Mouse (Mus musculus): ENCODE results near the gene Syce2.
"Not testable (repeated sequence)": the region's sequence is repeated elsewhere in the genome, so short reads cannot be mapped to it uniquely, and the experiment has no call there.

Syce2 gene

GRCm38 (mm10) chr8:84871376-84872308 lies at the start of gene Syce2:
Syce2 (plus strand) TSS chr8:84872111.
- peak; percentile 71 for DNase-seq

- no peak for DNase-seq
Measured at GRCm38 (mm10) chr8:84822723-84823122, 49.2 kb upstream of the Syce2 start, which contains the start of gene Dand5. Dand5 (minus strand) TSS chr8:84822823.

GRCm38 (mm10) chr8:84823653-84824052 lies 48.3 kb upstream of the Syce2 start:
- DNase-seq = peak; percentile 61

- DNase-seq = no peak
Measured at GRCm38 (mm10) chr8:84825636-84826035, 46.3 kb upstream of the Syce2 start.

- not testable (repeated sequence) for DNase-seq
Measured at GRCm38 (mm10) chr8:84826518-84826917, 45.4 kb upstream of the Syce2 start.

- DNase-seq = peak; percentile 61
Measured at GRCm38 (mm10) chr8:84831490-84831889, 40.4 kb upstream of the Syce2 start, which contains the start of gene Gadd45gip1. Gadd45gip1 (plus strand) TSS chr8:84831522.

- DNase-seq = peak; percentile 79
Measured at GRCm38 (mm10) chr8:84832034-84832717, 39.7 kb upstream of the Syce2 start.

GRCm38 (mm10) chr8:84832759-84833742 lies 38.9 kb upstream of the Syce2 start:
- DNase-seq = peak; percentile 54

- peak; percentile 56 for DNase-seq
Measured at GRCm38 (mm10) chr8:84834002-84834865, 37.7 kb upstream of the Syce2 start.

- DNase-seq = peak; percentile 87
Measured at GRCm38 (mm10) chr8:84834866-84835855, 36.8 kb upstream of the Syce2 start.

- DNase-seq = peak; percentile 59
Measured at GRCm38 (mm10) chr8:84837149-84837911, 34.6 kb upstream of the Syce2 start.

GRCm38 (mm10) chr8:84837912-84838470 lies 33.9 kb upstream of the Syce2 start:
- DNase-seq = no peak

GRCm38 (mm10) chr8:84838513-84838912 lies 33.4 kb upstream of the Syce2 start:
- no peak for DNase-seq

- DNase-seq = no peak
Measured at GRCm38 (mm10) chr8:84839411-84839810, 32.5 kb upstream of the Syce2 start.

GRCm38 (mm10) chr8:84839875-84840247 lies 32.0 kb upstream of the Syce2 start:
- no peak for DNase-seq

- peak; percentile 91 for DNase-seq
Measured at GRCm38 (mm10) chr8:84840248-84840999, 31.5 kb upstream of the Syce2 start, which contains the start of gene Rad23a. Rad23a (minus strand) TSS chr8:84840665.

GRCm38 (mm10) chr8:84841514-84841913 lies 30.4 kb upstream of the Syce2 start:
- no peak for DNase-seq

GRCm38 (mm10) chr8:84844397-84845070 lies 27.4 kb upstream of the Syce2 start:
- no peak for DNase-seq
